Mouse (Mus musculus) spleen, adult 2 months (tissue): Measurements from ENCODE around the gene Sh2d6. TPM values are rescaled to one million over a fixed set of nuclear protein-coding genes. Genes with fewer than 3 reads are reported as not detected.

Experiments used
- DNase-seq, 2 experiments: peaks; one replicate each; pipeline versions ENCODE4 v3.0.0 to v3.0.0-alpha.2; 2012 to 2021; ENCODE audit warnings: low spot score in 2 of 2, low read depth in 1 of 2
- H3K27ac ChIP-seq: fragments of 200-500 bp; 2 replicates; pipeline ENCODE4 v1.5.1; 2012; ENCODE audit warnings: low read length, inconsistent platforms; ENCODE audit not compliant: insufficient read depth
- H3K27me3 ChIP-seq: fragments of 200-500 bp; 2 replicates; pipeline ENCODE4 v1.6.1; 2012; ENCODE audit warnings: mild to moderate bottlenecking, moderate library complexity, low read length, inconsistent platforms; ENCODE audit not compliant: control insufficient read depth, insufficient read depth
- H3K36me3 ChIP-seq: fragments of 200-500 bp; 2 replicates; pipeline ENCODE4 v1.6.1; 2012; ENCODE audit warnings: mild to moderate bottlenecking, low read length, inconsistent platforms; ENCODE audit not compliant: control insufficient read depth, insufficient read depth
- H3K4me1 ChIP-seq: fragments of 200-500 bp; 2 replicates; pipeline ENCODE4 v1.6.1; 2011; ENCODE audit warnings: inconsistent platforms; ENCODE audit not compliant: control insufficient read depth, insufficient read depth, insufficient read length
- H3K4me3 ChIP-seq: fragments of 200-500 bp; 2 replicates; pipeline ENCODE4 v1.5.1; 2011; ENCODE audit warnings: mild to moderate bottlenecking, inconsistent platforms; ENCODE audit not compliant: insufficient read depth, insufficient read length; ENCODE audit errors: extremely low read depth
- CTCF ChIP-seq: fragments of 200-500 bp; IDR thresholded peaks from 2 replicates; pipeline ENCODE4 v1.5.1; 2011; ENCODE audit warnings: mild to moderate bottlenecking, inconsistent platforms; ENCODE audit not compliant: insufficient read depth, insufficient read length, insufficient replicate concordance; ENCODE audit errors: extremely low read depth
- POLR2A ChIP-seq: fragments of 200-500 bp; IDR thresholded peaks from 2 replicates; pipeline ENCODE4 v1.6.1; 2011; ENCODE audit warnings: low read depth, low read length, inconsistent platforms
- WGBS: fragments of 180-500 bp; shearing (Covaris S2); methylation state at CpG from one replicate; pipeline ENCODE4 v1.1.7; 2018; 5-methylcytosine and 5-hydroxymethylcytosine counted together
- polyA plus RNA-seq: library from polyadenylated mRNA; depleted of rRNA; stranded (reverse); fragments of >200 nt; gene quantifications from 2 replicates; pipeline ENCODE4 v1.2.3, GENCODE M21; 2012; rRNA removed

Gene Sh2d6
- 0.52 and 0.55 TPM in 2 replicates for polyA plus RNA-seq

GRCm38 (mm10) chr6:72521607-72522006, at the start of gene Sh2d6:
Sh2d6 (minus strand) TSS chr6:72521707.
- 90% methylated on average over 5 of the region's 5 CpGs for WGBS
- TF ChIP-seq CTCF (no peak), POLR2A (no peak)
- Histone ChIP-seq H3K4me3 (no peak within 1 kb of the TSS), H3K4me1 (peaks cover 8% of the 10 kb centered on the region; the same call in 1 of the 2 replicates), H3K36me3 (no peaks in the 10 kb centered on the region), H3K27me3 (no peaks in the 10 kb centered on the region), H3K27ac (no peak within 1 kb of the TSS)
- no peak for DNase-seq

GRCm38 (mm10) chr6:72570644-72571397, 49.3 kb upstream of the Sh2d6 start:
- 93% methylated on average over 10 of the region's 10 CpGs for WGBS
- Histone ChIP-seq H3K36me3 (peaks cover 11% of the 10 kb centered on the region), H3K4me3 (no peak overlapping the region), H3K27me3 (no peaks in the 10 kb centered on the region), H3K4me1 (no peaks in the 10 kb centered on the region), H3K27ac (no peak overlapping the region)
- TF ChIP-seq POLR2A (no peak), CTCF (no peak)
- DNase-seq, result no peak

- Histone ChIP-seq H3K27me3 (no peaks in the 10 kb centered on the region), H3K27ac (no peak overlapping the region), H3K4me3 (no peak overlapping the region), H3K36me3 (peaks cover 5% of the 10 kb centered on the region), H3K4me1 (no peaks in the 10 kb centered on the region)
- no peak for DNase-seq
- 90% methylated on average over 10 of the region's 10 CpGs for WGBS
- TF ChIP-seq CTCF, result no peak
- TF ChIP-seq POLR2A, result no peak
These were observed 47.2 kb upstream of the Sh2d6 start for GRCm38 (mm10) chr6:72568736-72569135.

GRCm38 (mm10) chr6:72567508-72567907, 46.0 kb upstream of the Sh2d6 start:
- DNase-seq, result no peak
- no peak overlapping the region for H3K27ac ChIP-seq
- no peaks in the 10 kb centered on the region for H3K27me3 ChIP-seq
- 89% methylated on average over 5 of the region's 5 CpGs for WGBS
- peaks cover 10% of the 10 kb centered on the region; the same call in 1 of the 2 replicates for H3K36me3 ChIP-seq
- TF ChIP-seq POLR2A (no peak), CTCF (no peak)
- H3K4me1 ChIP-seq, result no peaks in the 10 kb centered on the region
- H3K4me3 ChIP-seq, result no peak overlapping the region

GRCm38 (mm10) chr6:72566044-72566443, 44.5 kb upstream of the Sh2d6 start:
- WGBS, result 7% methylated on average over 4 of the region's 4 CpGs
- DNase-seq, result peak; percentile 69 to 83

GRCm38 (mm10) chr6:72565506-72565905, 44.0 kb upstream of the Sh2d6 start:
- DNase-seq, result no peak
- Histone ChIP-seq H3K4me3 (no peak overlapping the region), H3K4me1 (no peaks in the 10 kb centered on the region), H3K27me3 (no peaks in the 10 kb centered on the region), H3K36me3 (peaks cover 23% of the 10 kb centered on the region), H3K27ac (no peak overlapping the region)
- TF ChIP-seq POLR2A (no peak), CTCF (no peak)
- 84% methylated on average over 7 of the region's 7 CpGs for WGBS

More at GRCm38 (mm10) chr6:72566044-72566443, 44.5 kb upstream of the Sh2d6 start:
- no peak overlapping the region for H3K27ac ChIP-seq
- TF ChIP-seq CTCF (peak; percentile 83; the same call in 1 of the 2 replicates), POLR2A (no peak)
- H3K4me1 ChIP-seq, result no peaks in the 10 kb centered on the region
- no peaks in the 10 kb centered on the region for H3K27me3 ChIP-seq
- H3K36me3 ChIP-seq, result peaks cover 19% of the 10 kb centered on the region
- H3K4me3 ChIP-seq, result no peak overlapping the region

GRCm38 (mm10) chr6:72562894-72563293, 41.4 kb upstream of the Sh2d6 start:
- WGBS, result 94% methylated on average over 5 of the region's 5 CpGs
- TF ChIP-seq POLR2A, result no peak
- TF ChIP-seq CTCF, result no peak
- H3K36me3 ChIP-seq, result peaks cover 29% of the 10 kb centered on the region
- DNase-seq, result no peak
- no peak overlapping the region for H3K4me3 ChIP-seq
- H3K27ac ChIP-seq, result no peak overlapping the region
- no peaks in the 10 kb centered on the region for H3K27me3 ChIP-seq
- no peaks in the 10 kb centered on the region for H3K4me1 ChIP-seq
